Mouse (Mus musculus): ENCODE measurements at regions not wholly inside any gene's neighbourhood (a gene's known extent, or its start where the extent isn't known, plus 50 kb on each side); places are given as distances from the start of the nearest gene placed in this dataset.

GRCm38 (mm10) chr11:22675047-22675446, 163.2 kb downstream of the Tmem17 start:
- WGBS, result 56% methylated on average over 3 of the region's 3 CpGs
- H3K27ac ChIP-seq (ENCODE audit: low read depth), result no peak overlapping the region
- H3K4me2 ChIP-seq (ENCODE audit: low read length), result no peak overlapping the region
- DNase-seq (ENCODE audit: low spot score) (no peak), ATAC-seq (replicated peaks; ENCODE audit: low FRiP score, low TSS enrichment, low read depth) (no peak)
- no peaks in the 10 kb centered on the region for H3K36me3 ChIP-seq (ENCODE audit: control insufficient read depth, insufficient read depth, low read length)
- H3K4me3 ChIP-seq (ENCODE audit: low read depth, low read length), result no peak overlapping the region
- no peak overlapping the region for H3K9ac ChIP-seq (ENCODE audit: low read length)
- H3K9me3 ChIP-seq (ENCODE audit: control insufficient read depth, low read length), result no peaks in the 10 kb centered on the region
- H3K27me3 ChIP-seq (replicated peaks; ENCODE audit: control insufficient read depth, insufficient read depth, low read length), result no peaks in the 10 kb centered on the region
- no peaks in the 10 kb centered on the region for H3K4me1 ChIP-seq (replicated peaks; ENCODE audit: control insufficient read depth, insufficient read depth, low read length)

GRCm38 (mm10) chr11:22675754-22676153, 163.9 kb downstream of the Tmem17 start:
- no peaks in the 10 kb centered on the region for H3K27me3 ChIP-seq (replicated peaks; ENCODE audit: control insufficient read depth, insufficient read depth, low read length)
- DNase-seq (ENCODE audit: low spot score), result no peak
- H3K9ac ChIP-seq (ENCODE audit: low read length), result no peak overlapping the region
- no peaks in the 10 kb centered on the region for H3K36me3 ChIP-seq (ENCODE audit: control insufficient read depth, insufficient read depth, low read length)
- ATAC-seq (replicated peaks; ENCODE audit: low FRiP score, low TSS enrichment, low read depth), result no peak
- H3K9me3 ChIP-seq (ENCODE audit: control insufficient read depth, low read length), result no peaks in the 10 kb centered on the region
- no peak overlapping the region for H3K4me2 ChIP-seq (ENCODE audit: low read length)
- H3K27ac ChIP-seq (ENCODE audit: low read depth), result no peak overlapping the region
- 74% methylated on average over 1 of the region's 1 CpGs for WGBS
- H3K4me3 ChIP-seq (ENCODE audit: low read depth, low read length), result no peak overlapping the region
- no peaks in the 10 kb centered on the region for H3K4me1 ChIP-seq (replicated peaks; ENCODE audit: control insufficient read depth, insufficient read depth, low read length)

- no peak overlapping the region for H3K27ac ChIP-seq (ENCODE audit: low read depth)
- DNase-seq (ENCODE audit: low spot score) (no peak), ATAC-seq (replicated peaks; ENCODE audit: low FRiP score, low TSS enrichment, low read depth) (no peak)
- no peaks in the 10 kb centered on the region for H3K27me3 ChIP-seq (replicated peaks; ENCODE audit: control insufficient read depth, insufficient read depth, low read length)
- H3K4me2 ChIP-seq (ENCODE audit: low read length), result no peak overlapping the region
- H3K4me1 ChIP-seq (replicated peaks; ENCODE audit: control insufficient read depth, insufficient read depth, low read length), result no peaks in the 10 kb centered on the region
- no peaks in the 10 kb centered on the region for H3K9me3 ChIP-seq (ENCODE audit: control insufficient read depth, low read length)
- no peak overlapping the region for H3K9ac ChIP-seq (ENCODE audit: low read length)
- no peaks in the 10 kb centered on the region for H3K36me3 ChIP-seq (ENCODE audit: control insufficient read depth, insufficient read depth, low read length)
- H3K4me3 ChIP-seq (ENCODE audit: low read depth, low read length), result no peak overlapping the region
- WGBS, result 43% methylated on average over 2 of the region's 2 CpGs
Measured at GRCm38 (mm10) chr11:22677337-22677736, 165.4 kb downstream of the Tmem17 start.

- Histone ChIP-seq H3K27me3 (replicated peaks; ENCODE audit: control insufficient read depth, insufficient read depth, low read length) (no peaks in the 10 kb centered on the region), H3K27ac (ENCODE audit: low read depth) (no peak overlapping the region), H3K36me3 (ENCODE audit: control insufficient read depth, insufficient read depth, low read length) (no peaks in the 10 kb centered on the region), H3K4me2 (ENCODE audit: low read length) (no peak overlapping the region), H3K4me3 (ENCODE audit: low read depth, low read length) (no peak overlapping the region), H3K9me3 (ENCODE audit: control insufficient read depth, low read length) (no peaks in the 10 kb centered on the region), H3K4me1 (replicated peaks; ENCODE audit: control insufficient read depth, insufficient read depth, low read length) (no peaks in the 10 kb centered on the region), H3K9ac (ENCODE audit: low read length) (no peak overlapping the region)
- ATAC-seq (replicated peaks; ENCODE audit: low FRiP score, low TSS enrichment, low read depth) (no peak), DNase-seq (ENCODE audit: low spot score) (no peak)
- 89% methylated on average over 4 of the region's 4 CpGs for WGBS
Measured at GRCm38 (mm10) chr11:22684576-22684975, 172.7 kb downstream of the Tmem17 start.

- Histone ChIP-seq H3K36me3 (ENCODE audit: control insufficient read depth, insufficient read depth, low read length) (no peaks in the 10 kb centered on the region), H3K27ac (ENCODE audit: low read depth) (no peak overlapping the region), H3K9ac (ENCODE audit: low read length) (no peak overlapping the region), H3K27me3 (replicated peaks; ENCODE audit: control insufficient read depth, insufficient read depth, low read length) (no peaks in the 10 kb centered on the region), H3K4me3 (ENCODE audit: low read depth, low read length) (no peak overlapping the region), H3K4me2 (ENCODE audit: low read length) (no peak overlapping the region), H3K4me1 (replicated peaks; ENCODE audit: control insufficient read depth, insufficient read depth, low read length) (0 out of 2 replicates have a peak, but pooled peaks cover 3% of the 10 kb centered on the region), H3K9me3 (ENCODE audit: control insufficient read depth, low read length) (no peaks in the 10 kb centered on the region)
- ATAC-seq (replicated peaks; ENCODE audit: low FRiP score, low TSS enrichment, low read depth), result no peak
- no peak for DNase-seq (ENCODE audit: low spot score)
- WGBS, result 100% methylated on average over 3 of the region's 3 CpGs
Measured at GRCm38 (mm10) chr11:22690829-22691228, 169.9 kb downstream of the B3gnt2 start.

GRCm38 (mm10) chr11:22692281-22692857, 168.4 kb downstream of the B3gnt2 start:
- no peaks in the 10 kb centered on the region for H3K36me3 ChIP-seq (ENCODE audit: control insufficient read depth, insufficient read depth, low read length)
- H3K4me3 ChIP-seq (ENCODE audit: low read depth, low read length), result no peak overlapping the region
- no peak for DNase-seq (ENCODE audit: low spot score)
- H3K4me2 ChIP-seq (ENCODE audit: low read length), result no peak overlapping the region
- no peak overlapping the region for H3K27ac ChIP-seq (ENCODE audit: low read depth)
- no peaks in the 10 kb centered on the region for H3K9me3 ChIP-seq (ENCODE audit: control insufficient read depth, low read length)
- H3K4me1 ChIP-seq (replicated peaks; ENCODE audit: control insufficient read depth, insufficient read depth, low read length), result 0 out of 2 replicates have a peak, but pooled peaks cover 3% of the 10 kb centered on the region
- 80% methylated on average over 5 of the region's 5 CpGs for WGBS
- H3K9ac ChIP-seq (ENCODE audit: low read length), result no peak overlapping the region
- no peaks in the 10 kb centered on the region for H3K27me3 ChIP-seq (replicated peaks; ENCODE audit: control insufficient read depth, insufficient read depth, low read length)
- ATAC-seq (replicated peaks; ENCODE audit: low FRiP score, low TSS enrichment, low read depth), result no peak

- no peak for ATAC-seq (replicated peaks; ENCODE audit: low FRiP score, low TSS enrichment, low read depth)
- 0 out of 2 replicates have a peak, but pooled peaks cover 3% of the 10 kb centered on the region for H3K4me1 ChIP-seq (replicated peaks; ENCODE audit: control insufficient read depth, insufficient read depth, low read length)
- H3K27ac ChIP-seq (ENCODE audit: low read depth), result no peak overlapping the region
- no peak overlapping the region for H3K4me3 ChIP-seq (ENCODE audit: low read depth, low read length)
- H3K4me2 ChIP-seq (ENCODE audit: low read length), result no peak overlapping the region
- H3K9me3 ChIP-seq (ENCODE audit: control insufficient read depth, low read length), result no peaks in the 10 kb centered on the region
- 37% methylated on average over 1 of the region's 1 CpGs for WGBS
- no peak overlapping the region for H3K9ac ChIP-seq (ENCODE audit: low read length)
- no peaks in the 10 kb centered on the region for H3K36me3 ChIP-seq (ENCODE audit: control insufficient read depth, insufficient read depth, low read length)
- DNase-seq (ENCODE audit: low spot score), result no peak
- no peaks in the 10 kb centered on the region for H3K27me3 ChIP-seq (replicated peaks; ENCODE audit: control insufficient read depth, insufficient read depth, low read length)
Measured at GRCm38 (mm10) chr11:22692941-22693341, 167.8 kb downstream of the B3gnt2 start.

GRCm38 (mm10) chr11:22693376-22693775, 167.4 kb downstream of the B3gnt2 start:
- no peak overlapping the region for H3K4me3 ChIP-seq (ENCODE audit: low read depth, low read length)
- no peaks in the 10 kb centered on the region for H3K36me3 ChIP-seq (ENCODE audit: control insufficient read depth, insufficient read depth, low read length)
- no peaks in the 10 kb centered on the region for H3K9me3 ChIP-seq (ENCODE audit: control insufficient read depth, low read length)
- no peak overlapping the region for H3K4me2 ChIP-seq (ENCODE audit: low read length)
- no peak overlapping the region for H3K27ac ChIP-seq (ENCODE audit: low read depth)
- no peak overlapping the region for H3K9ac ChIP-seq (ENCODE audit: low read length)
- no peaks in the 10 kb centered on the region for H3K27me3 ChIP-seq (replicated peaks; ENCODE audit: control insufficient read depth, insufficient read depth, low read length)
- DNase-seq (ENCODE audit: low spot score) (no peak), ATAC-seq (replicated peaks; ENCODE audit: low FRiP score, low TSS enrichment, low read depth) (no peak)
- H3K4me1 ChIP-seq (replicated peaks; ENCODE audit: control insufficient read depth, insufficient read depth, low read length), result 0 out of 2 replicates have a peak, but pooled peaks cover 4% of the 10 kb centered on the region
- 89% methylated on average over 2 of the region's 2 CpGs for WGBS

GRCm38 (mm10) chr11:22693984-22694383, 166.8 kb downstream of the B3gnt2 start:
- Histone ChIP-seq H3K4me2 (ENCODE audit: low read length) (no peak overlapping the region), H3K4me1 (replicated peaks; ENCODE audit: control insufficient read depth, insufficient read depth, low read length) (0 out of 2 replicates have a peak, but pooled peaks cover 6% of the 10 kb centered on the region), H3K36me3 (ENCODE audit: control insufficient read depth, insufficient read depth, low read length) (no peaks in the 10 kb centered on the region), H3K27me3 (replicated peaks; ENCODE audit: control insufficient read depth, insufficient read depth, low read length) (no peaks in the 10 kb centered on the region), H3K9ac (ENCODE audit: low read length) (no peak overlapping the region), H3K27ac (ENCODE audit: low read depth) (no peak overlapping the region), H3K4me3 (ENCODE audit: low read depth, low read length) (no peak overlapping the region), H3K9me3 (ENCODE audit: control insufficient read depth, low read length) (no peaks in the 10 kb centered on the region)
- WGBS, result 77% methylated on average over 2 of the region's 2 CpGs
- no peak for DNase-seq (ENCODE audit: low spot score)
- ATAC-seq (replicated peaks; ENCODE audit: low FRiP score, low TSS enrichment, low read depth), result no peak
